Mouse (Mus musculus): ENCODE measurements around the gene Aspn. TPM values are rescaled to one million over a fixed set of nuclear protein-coding genes. Genes with fewer than 3 reads are reported as not detected.
A peak's percentile ranks its signal among the peaks of the same experiment; 100 is the strongest.
"Not testable (repeated sequence)": the region's sequence is repeated elsewhere in the genome, so short reads cannot be mapped to it uniquely, and the experiment has no call there.

The Aspn gene
- total RNA-seq, 2 experiments from 2014 or later, result 13.3 to 16.9 TPM

GRCm38 (mm10) chr13:49583859-49584258 lies 39.6 kb downstream of the Aspn start:
- DNase-seq, result no peak

- peak in 1 of 2 experiments; percentile 27 for DNase-seq
Observed at GRCm38 (mm10) chr13:49584307-49585005, 40.2 kb downstream of the Aspn start.

GRCm38 (mm10) chr13:49586062-49586461 lies 41.8 kb downstream of the Aspn start:
- DNase-seq, result no peak

- not testable (repeated sequence) for DNase-seq
Observed at GRCm38 (mm10) chr13:49602541-49602940, 58.3 kb downstream of the Aspn start.

GRCm38 (mm10) chr13:49603603-49604002 lies 59.4 kb downstream of the Aspn start:
- DNase-seq, result no peak

- peak; percentile 77 to 81 for DNase-seq
Observed at GRCm38 (mm10) chr13:49607714-49608113, 63.5 kb downstream of the Aspn start, which contains the start of gene Ogn. TSS of gene Ogn (plus strand) at chr13:49608046.

GRCm38 (mm10) chr13:49608589-49609322 lies 64.5 kb downstream of the Aspn start:
- peak; percentile 34 to 39 for DNase-seq

GRCm38 (mm10) chr13:49617021-49617420 lies 72.8 kb downstream of the Aspn start:
- DNase-seq, result no peak

Other genes starting within 250 kb of the Aspn start
- gene Fgd3, start 224.1 kb upstream of the Aspn start, total RNA-seq (2021), result 1 to 10 TPM; 1.2 to 2.4 TPM
- gene Bicd2, start 202.9 kb upstream of the Aspn start, total RNA-seq (2021), result 10 to 100 TPM; 67.3 to 73.9 TPM
- 1 to 10 TPM; 7.0 to 7.4 TPM for gene Ippk, start 123.2 kb upstream of the Aspn start, total RNA-seq (2021)
- 1 to 10 TPM; 1.3 to 1.5 TPM for gene Tes3-ps, start 51.1 kb upstream of the Aspn start, total RNA-seq (2021)
- gene Ecm2, start 39.6 kb upstream of the Aspn start, total RNA-seq (2021), result 10 to 100 TPM; 13.2 to 15.1 TPM
- gene Omd, start 38.0 kb downstream of the Aspn start, total RNA-seq (2021), result 1 to 10 TPM; 1.1 to 1.3 TPM
- 10 to 100 TPM; 65.6 to 70.9 TPM for gene Ogn, start 63.6 kb downstream of the Aspn start, total RNA-seq (2021)
- 1 to 10 TPM; 2.4 to 2.8 TPM for gene Cenpp, start 108.3 kb downstream of the Aspn start, total RNA-seq (2021)
- gene Nol8, start 108.6 kb downstream of the Aspn start, total RNA-seq (2021), result 10 to 100 TPM; 20.7 to 21.4 TPM
- gene Iars, start 137.7 kb downstream of the Aspn start, total RNA-seq (2021), result 10 to 100 TPM; 61.4 to 65.1 TPM